Mouse (Mus musculus): ENCODE results near the gene Ccdc170. TPM values are rescaled to one million over a fixed set of nuclear protein-coding genes. Genes with fewer than 3 reads are reported as not detected.

Ccdc170 gene
- polyA plus RNA-seq, 1 experiment: 3.8 TPM

- no peak overlapping the region for H3K27ac ChIP-seq (ENCODE audit: insufficient read depth, low read depth, low read length)
- no peaks in the 10 kb centered on the region for H3K36me3 ChIP-seq (ENCODE audit: control insufficient read depth, insufficient read depth, low read length)
- no peak for DNase-seq
- H3K4me1 ChIP-seq (ENCODE audit: control insufficient read depth, insufficient read depth, low read length): no peaks in the 10 kb centered on the region
- H3K4me3 ChIP-seq (ENCODE audit: insufficient read depth, low read depth, low read length): no peak overlapping the region
- TF ChIP-seq POLR2A (IDR thresholded peaks at IDR 0.05; ENCODE audit: low read depth, low read length) (no peak), CTCF (conservative IDR thresholded peaks at IDR 0.05; ENCODE audit: insufficient read depth, insufficient read length, low read depth, low read length) (no peak)
- H3K27me3 ChIP-seq (replicated peaks; ENCODE audit: control insufficient read depth, insufficient read depth, low read length): no peaks in the 10 kb centered on the region
- WGBS: 94% methylated on average over 4 of the region's 4 CpGs
These were observed 89.0 kb downstream of the Ccdc170 start for GRCm38 (mm10) chr10:4571304-4571703.

- Histone ChIP-seq H3K36me3 (ENCODE audit: control insufficient read depth, insufficient read depth, low read length) (no peaks in the 10 kb centered on the region), H3K4me1 (ENCODE audit: control insufficient read depth, insufficient read depth, low read length) (no peaks in the 10 kb centered on the region), H3K4me3 (ENCODE audit: insufficient read depth, low read depth, low read length) (no peak overlapping the region), H3K27ac (ENCODE audit: insufficient read depth, low read depth, low read length) (no peak overlapping the region), H3K27me3 (replicated peaks; ENCODE audit: control insufficient read depth, insufficient read depth, low read length) (no peaks in the 10 kb centered on the region)
- no peak for DNase-seq
- TF ChIP-seq CTCF (conservative IDR thresholded peaks at IDR 0.05; ENCODE audit: insufficient read depth, insufficient read length, low read depth, low read length) (no peak), POLR2A (IDR thresholded peaks at IDR 0.05; ENCODE audit: low read depth, low read length) (no peak)
- 89% methylated on average over 5 of the region's 5 CpGs for WGBS
These were observed 99.6 kb downstream of the Ccdc170 start for GRCm38 (mm10) chr10:4581905-4582304.

- TF ChIP-seq CTCF (conservative IDR thresholded peaks at IDR 0.05; ENCODE audit: insufficient read depth, insufficient read length, low read depth, low read length) (no peak), POLR2A (IDR thresholded peaks at IDR 0.05; ENCODE audit: low read depth, low read length) (no peak)
- Histone ChIP-seq H3K4me3 (ENCODE audit: insufficient read depth, low read depth, low read length) (no peak overlapping the region), H3K27ac (ENCODE audit: insufficient read depth, low read depth, low read length) (no peak overlapping the region), H3K27me3 (replicated peaks; ENCODE audit: control insufficient read depth, insufficient read depth, low read length) (no peaks in the 10 kb centered on the region), H3K4me1 (ENCODE audit: control insufficient read depth, insufficient read depth, low read length) (no peaks in the 10 kb centered on the region), H3K36me3 (ENCODE audit: control insufficient read depth, insufficient read depth, low read length) (no peaks in the 10 kb centered on the region)
- DNase-seq: peak; percentile 38
- WGBS: 80% methylated on average over 6 of the region's 6 CpGs
These were observed 104.4 kb downstream of the Ccdc170 start for GRCm38 (mm10) chr10:4586691-4587090.

GRCm38 (mm10) chr10:4589576-4589975, 107.3 kb downstream of the Ccdc170 start:
- no peak overlapping the region for H3K27ac ChIP-seq (ENCODE audit: insufficient read depth, low read depth, low read length)
- no peaks in the 10 kb centered on the region for H3K27me3 ChIP-seq (replicated peaks; ENCODE audit: control insufficient read depth, insufficient read depth, low read length)
- DNase-seq: peak; percentile 43
- no peak for TF ChIP-seq POLR2A (IDR thresholded peaks at IDR 0.05; ENCODE audit: low read depth, low read length)
- no peak for TF ChIP-seq CTCF (conservative IDR thresholded peaks at IDR 0.05; ENCODE audit: insufficient read depth, insufficient read length, low read depth, low read length)
- no peaks in the 10 kb centered on the region for H3K4me1 ChIP-seq (ENCODE audit: control insufficient read depth, insufficient read depth, low read length)
- no peaks in the 10 kb centered on the region for H3K36me3 ChIP-seq (ENCODE audit: control insufficient read depth, insufficient read depth, low read length)
- 33% methylated on average over 4 of the region's 4 CpGs for WGBS
- no peak overlapping the region for H3K4me3 ChIP-seq (ENCODE audit: insufficient read depth, low read depth, low read length)

- Histone ChIP-seq H3K36me3 (ENCODE audit: control insufficient read depth, insufficient read depth, low read length) (no peaks in the 10 kb centered on the region), H3K27ac (ENCODE audit: insufficient read depth, low read depth, low read length) (no peak overlapping the region), H3K4me1 (ENCODE audit: control insufficient read depth, insufficient read depth, low read length) (no peaks in the 10 kb centered on the region), H3K4me3 (ENCODE audit: insufficient read depth, low read depth, low read length) (no peak overlapping the region), H3K27me3 (replicated peaks; ENCODE audit: control insufficient read depth, insufficient read depth, low read length) (no peaks in the 10 kb centered on the region)
- no peak for DNase-seq
- no peak for TF ChIP-seq CTCF (conservative IDR thresholded peaks at IDR 0.05; ENCODE audit: insufficient read depth, insufficient read length, low read depth, low read length)
- no peak for TF ChIP-seq POLR2A (IDR thresholded peaks at IDR 0.05; ENCODE audit: low read depth, low read length)
- WGBS: 85% methylated on average over 8 of the region's 8 CpGs
These were observed 108.7 kb downstream of the Ccdc170 start for GRCm38 (mm10) chr10:4590956-4591355.

GRCm38 (mm10) chr10:4593828-4594227, 111.5 kb downstream of the Ccdc170 start:
- H3K27ac ChIP-seq (ENCODE audit: insufficient read depth, low read depth, low read length): no peak overlapping the region
- peak; percentile 18 for DNase-seq
- TF ChIP-seq POLR2A (IDR thresholded peaks at IDR 0.05; ENCODE audit: low read depth, low read length): no peak
- no peak for TF ChIP-seq CTCF (conservative IDR thresholded peaks at IDR 0.05; ENCODE audit: insufficient read depth, insufficient read length, low read depth, low read length)
- WGBS: 71% methylated on average over 4 of the region's 4 CpGs
- no peak overlapping the region for H3K4me3 ChIP-seq (ENCODE audit: insufficient read depth, low read depth, low read length)
- H3K27me3 ChIP-seq (replicated peaks; ENCODE audit: control insufficient read depth, insufficient read depth, low read length): no peaks in the 10 kb centered on the region
- H3K4me1 ChIP-seq (ENCODE audit: control insufficient read depth, insufficient read depth, low read length): no peaks in the 10 kb centered on the region
- no peaks in the 10 kb centered on the region for H3K36me3 ChIP-seq (ENCODE audit: control insufficient read depth, insufficient read depth, low read length)

- no peaks in the 10 kb centered on the region for H3K27me3 ChIP-seq (replicated peaks; ENCODE audit: control insufficient read depth, insufficient read depth, low read length)
- WGBS: 90% methylated on average over 4 of the region's 4 CpGs
These were observed 114.9 kb downstream of the Ccdc170 start for GRCm38 (mm10) chr10:4597211-4597610.

More at GRCm38 (mm10) chr10:4597211-4597610, 114.9 kb downstream of the Ccdc170 start:
- no peak for DNase-seq
- Histone ChIP-seq H3K27ac (ENCODE audit: insufficient read depth, low read depth, low read length) (no peak overlapping the region), H3K4me3 (ENCODE audit: insufficient read depth, low read depth, low read length) (no peak overlapping the region), H3K4me1 (ENCODE audit: control insufficient read depth, insufficient read depth, low read length) (no peaks in the 10 kb centered on the region), H3K36me3 (ENCODE audit: control insufficient read depth, insufficient read depth, low read length) (no peaks in the 10 kb centered on the region)
- TF ChIP-seq POLR2A (IDR thresholded peaks at IDR 0.05; ENCODE audit: low read depth, low read length) (no peak), CTCF (conservative IDR thresholded peaks at IDR 0.05; ENCODE audit: insufficient read depth, insufficient read length, low read depth, low read length) (no peak)

Measured in kidney, adult 2 months (tissue).